Mouse (Mus musculus) heart, postnatal 14 days (tissue): ENCODE measurements around the gene Ppa1. TPM values are rescaled to one million over a fixed set of nuclear protein-coding genes. Genes with fewer than 3 reads are reported as not detected.
A peak's percentile ranks its signal among the peaks of the same experiment; 100 is the strongest.

Source experiments
- DNase-seq, 2 experiments: peaks; one replicate each; pipeline ENCODE4 v3.0.0; 2021 to 2022
- intact Hi-C: fragments of 180-260 bp; cut with DNase I; formaldehyde crosslinking; loops from one replicate; pipeline ENCODE4 v1.15.1; 2025
- total RNA-seq, 2 experiments: library from RNA; stranded (reverse); gene quantifications; 2 replicates each; pipeline ENCODE4 v1.2.3; 2021

Ppa1 gene
- total RNA-seq, 2 experiments from 2014 or later = 47.1 to 47.4 TPM

GRCm38 (mm10) chr10:61637055-61637454, 11.3 kb upstream of the Ppa1 start:
- intact Hi-C loops = no loop called here
- no peak for DNase-seq

GRCm38 (mm10) chr10:61640363-61640762, 8.0 kb upstream of the Ppa1 start:
- intact Hi-C loops = no loop called here
- no peak for DNase-seq

- no peak for DNase-seq
- intact Hi-C loops = no loop called here
These were observed 1.8 kb upstream of the Ppa1 start for GRCm38 (mm10) chr10:61646557-61646956.

GRCm38 (mm10) chr10:61648737-61649645, 639 bp downstream of the Ppa1 start:
- intact Hi-C loops = no loop called here
- no peak for DNase-seq

- intact Hi-C loops = loop anchor here (10.0 kb wide), 1 partner anchor 309 kb away; no protein-coding TSS in a partner anchor
- no peak for DNase-seq
These were observed 5.8 kb downstream of the Ppa1 start for GRCm38 (mm10) chr10:61654105-61654504.

GRCm38 (mm10) chr10:61654691-61655090, 6.3 kb downstream of the Ppa1 start:
- intact Hi-C loops = loop anchor here (5.0 to 10.0 kb wide), 2 partner anchors 310 to 452 kb away; no protein-coding TSS in a partner anchor

GRCm38 (mm10) chr10:61655188-61655587, 6.8 kb downstream of the Ppa1 start:
- intact Hi-C loops = loop anchor here (5.0 to 10.0 kb wide), 2 partner anchors 310 to 453 kb away; no protein-coding TSS in a partner anchor

More at GRCm38 (mm10) chr10:61654691-61655090, 6.3 kb downstream of the Ppa1 start:
- no peak for DNase-seq

GRCm38 (mm10) chr10:61656928-61657882, 8.9 kb downstream of the Ppa1 start:
- DNase-seq = no peak
- intact Hi-C loops = loop anchor here (5.0 to 10.0 kb wide), 2 partner anchors 312 to 455 kb away; no protein-coding TSS in a partner anchor

More at GRCm38 (mm10) chr10:61655188-61655587, 6.8 kb downstream of the Ppa1 start:
- DNase-seq = no peak

GRCm38 (mm10) chr10:61657985-61658384, 9.6 kb downstream of the Ppa1 start:
- DNase-seq = peak; percentile 24 to 65
- intact Hi-C loops = loop anchor here (1.0 to 10.0 kb wide), 5 partner anchors 51 to 456 kb away; no protein-coding TSS in a partner anchor

- DNase-seq = no peak
- intact Hi-C loops = loop anchor here (2.0 kb wide), 1 partner anchor 195 kb away; no protein-coding TSS in a partner anchor
These were observed 13.5 kb downstream of the Ppa1 start for GRCm38 (mm10) chr10:61661887-61662286.

GRCm38 (mm10) chr10:61662391-61662988, 14.1 kb downstream of the Ppa1 start:
- intact Hi-C loops = no loop called here

GRCm38 (mm10) chr10:61665111-61665510, 16.8 kb downstream of the Ppa1 start:
- intact Hi-C loops = no loop called here

More at GRCm38 (mm10) chr10:61662391-61662988, 14.1 kb downstream of the Ppa1 start:
- no peak for DNase-seq

GRCm38 (mm10) chr10:61665651-61666050, 17.3 kb downstream of the Ppa1 start:
- DNase-seq = no peak
- intact Hi-C loops = no loop called here

More at GRCm38 (mm10) chr10:61665111-61665510, 16.8 kb downstream of the Ppa1 start:
- DNase-seq = no peak

- no peak for DNase-seq
These were observed 20.9 kb downstream of the Ppa1 start for GRCm38 (mm10) chr10:61669289-61669688.

GRCm38 (mm10) chr10:61669896-61670295, 21.5 kb downstream of the Ppa1 start:
- intact Hi-C loops = no loop called here
- no peak for DNase-seq

More at GRCm38 (mm10) chr10:61669289-61669688, 20.9 kb downstream of the Ppa1 start:
- intact Hi-C loops = no loop called here

GRCm38 (mm10) chr10:61670758-61671157, 22.4 kb downstream of the Ppa1 start:
- intact Hi-C loops = no loop called here
- no peak for DNase-seq

- intact Hi-C loops = no loop called here
- DNase-seq = no peak
These were observed 27.6 kb downstream of the Ppa1 start for GRCm38 (mm10) chr10:61675935-61676334.

- intact Hi-C loops = no loop called here
- DNase-seq = no peak
These were observed 31.2 kb downstream of the Ppa1 start for GRCm38 (mm10) chr10:61679545-61679944.

- intact Hi-C loops = no loop called here
- peak; percentile 99 to 100 for DNase-seq
These were observed 31.9 kb downstream of the Ppa1 start, which contains the start of gene Sar1a for GRCm38 (mm10) chr10:61680015-61680913. Sar1a (plus strand) TSS chr10:61680299.
